Mouse (Mus musculus): Measurements from ENCODE around the gene Sort1. TPM values are rescaled to one million over a fixed set of nuclear protein-coding genes. Genes with fewer than 3 reads are reported as not detected.

Gene Sort1
- polyA plus RNA-seq, 1 experiment from 2014 or later = 15.9 TPM

GRCm38 (mm10) chr3:108348376-108348775 is 64.5 kb downstream of the Sort1 start:
- H3K27me3 ChIP-seq = no peaks in the 10 kb centered on the region
- no peak for ATAC-seq (ENCODE audit: low FRiP score)
- no peaks in the 10 kb centered on the region for H3K9me3 ChIP-seq
- no peak overlapping the region for H3K9ac ChIP-seq
- H3K4me3 ChIP-seq = no peak overlapping the region
- H3K27ac ChIP-seq = no peak overlapping the region
- no peaks in the 10 kb centered on the region for H3K4me1 ChIP-seq (replicated peaks)
- WGBS = 82% methylated on average over 9 of the region's 9 CpGs
- H3K4me2 ChIP-seq = no peak overlapping the region
- peaks cover 85% of the 10 kb centered on the region for H3K36me3 ChIP-seq

GRCm38 (mm10) chr3:108355245-108355644 is 71.4 kb downstream of the Sort1 start:
- Histone ChIP-seq H3K4me2 (no peak overlapping the region), H3K4me1 (replicated peaks) (peaks cover 6% of the 10 kb centered on the region), H3K9me3 (no peaks in the 10 kb centered on the region), H3K27ac (no peak overlapping the region), H3K36me3 (peaks cover 86% of the 10 kb centered on the region), H3K4me3 (no peak overlapping the region), H3K27me3 (no peaks in the 10 kb centered on the region), H3K9ac (no peak overlapping the region)
- no peak for ATAC-seq (ENCODE audit: low FRiP score)
- 93% methylated on average over 3 of the region's 3 CpGs for WGBS

- Histone ChIP-seq H3K9ac (no peak overlapping the region), H3K9me3 (no peaks in the 10 kb centered on the region), H3K4me2 (no peak overlapping the region), H3K4me3 (no peak overlapping the region), H3K4me1 (replicated peaks) (peaks cover 15% of the 10 kb centered on the region), H3K36me3 (peaks cover 71% of the 10 kb centered on the region), H3K27ac (no peak overlapping the region), H3K27me3 (no peaks in the 10 kb centered on the region)
- 93% methylated on average over 10 of the region's 10 CpGs for WGBS
- no peak for ATAC-seq (ENCODE audit: low FRiP score)
Measured at GRCm38 (mm10) chr3:108357051-108357450, 73.2 kb downstream of the Sort1 start.

GRCm38 (mm10) chr3:108358445-108358844 is 74.6 kb downstream of the Sort1 start:
- H3K27ac ChIP-seq = no peak overlapping the region
- no peak for ATAC-seq (ENCODE audit: low FRiP score)
- peaks cover 61% of the 10 kb centered on the region for H3K36me3 ChIP-seq
- no peak overlapping the region for H3K9ac ChIP-seq
- H3K4me3 ChIP-seq = no peak overlapping the region
- peaks cover 16% of the 10 kb centered on the region for H3K4me1 ChIP-seq (replicated peaks)
- H3K27me3 ChIP-seq = no peaks in the 10 kb centered on the region
- no peaks in the 10 kb centered on the region for H3K9me3 ChIP-seq
- H3K4me2 ChIP-seq = no peak overlapping the region
- 81% methylated on average over 6 of the region's 6 CpGs for WGBS

- H3K4me1 ChIP-seq (replicated peaks) = peaks cover 27% of the 10 kb centered on the region
- peak overlapping the region; percentile 44; the same call in 1 of the 2 replicates for H3K27ac ChIP-seq
- H3K9me3 ChIP-seq = no peaks in the 10 kb centered on the region
- H3K27me3 ChIP-seq = no peaks in the 10 kb centered on the region
- no peak overlapping the region for H3K4me2 ChIP-seq
- WGBS = 6% methylated on average over 7 of the region's 7 CpGs
- ATAC-seq (ENCODE audit: low FRiP score) = peak; percentile 19; the same call in 1 of the 2 replicates
- H3K4me3 ChIP-seq = no peak overlapping the region
- peaks cover 37% of the 10 kb centered on the region for H3K36me3 ChIP-seq
- 0 out of 2 replicates have a peak overlapping the region, but pooled peaks have one; percentile 35 for H3K9ac ChIP-seq
Measured at GRCm38 (mm10) chr3:108360894-108361293, 77.0 kb downstream of the Sort1 start.

GRCm38 (mm10) chr3:108363626-108364025 is 79.7 kb downstream of the Sort1 start:
- Histone ChIP-seq H3K9me3 (no peaks in the 10 kb centered on the region), H3K4me2 (no peak overlapping the region), H3K4me3 (no peak overlapping the region), H3K4me1 (replicated peaks) (peaks cover 34% of the 10 kb centered on the region), H3K9ac (no peak overlapping the region), H3K36me3 (peaks cover 9% of the 10 kb centered on the region), H3K27me3 (no peaks in the 10 kb centered on the region), H3K27ac (0 out of 2 replicates have a peak overlapping the region, but pooled peaks have one; percentile 5)
- 67% methylated on average over 3 of the region's 3 CpGs for WGBS
- no peak for ATAC-seq (ENCODE audit: low FRiP score)

- H3K9me3 ChIP-seq = no peaks in the 10 kb centered on the region
- H3K4me2 ChIP-seq = no peak within 1 kb of the TSS
- peaks cover 7% of the 10 kb centered on the region for H3K36me3 ChIP-seq
- H3K27me3 ChIP-seq = no peaks in the 10 kb centered on the region
- peaks cover 34% of the 10 kb centered on the region for H3K4me1 ChIP-seq (replicated peaks)
- H3K4me3 ChIP-seq = no peak within 1 kb of the TSS
- ATAC-seq (ENCODE audit: low FRiP score) = no peak
- 0 out of 2 replicates have a peak within 1 kb of the TSS, but pooled peaks have one; percentile 5 for H3K27ac ChIP-seq
- peak within 1 kb of the TSS; percentile 51 for H3K9ac ChIP-seq
- WGBS = 72% methylated on average over 9 of the region's 9 CpGs
Measured at GRCm38 (mm10) chr3:108364270-108364995, 80.6 kb downstream of the Sort1 start, which contains the start of gene Mybphl. Gene Mybphl, plus strand, starts transcription at chr3:108364911.

- Histone ChIP-seq H3K27me3 (no peaks in the 10 kb centered on the region), H3K4me1 (replicated peaks) (peaks cover 18% of the 10 kb centered on the region), H3K36me3 (no peaks in the 10 kb centered on the region), H3K4me2 (peak overlapping the region; percentile 29; the same call in 1 of the 2 replicates), H3K9ac (no peak overlapping the region), H3K9me3 (no peaks in the 10 kb centered on the region), H3K4me3 (0 out of 2 replicates have a peak overlapping the region, but pooled peaks have one; percentile 14), H3K27ac (no peak overlapping the region; the same call in 1 of the 2 replicates)
- ATAC-seq (ENCODE audit: low FRiP score) = peak; percentile 50; the same call in 1 of the 2 replicates
- WGBS = 59% methylated on average over 9 of the region's 9 CpGs
Measured at GRCm38 (mm10) chr3:108367173-108367572, 83.3 kb downstream of the Sort1 start.

GRCm38 (mm10) chr3:108367828-108368227 is 83.9 kb downstream of the Sort1 start:
- Histone ChIP-seq H3K27ac (no peak overlapping the region), H3K4me3 (no peak overlapping the region), H3K36me3 (no peaks in the 10 kb centered on the region), H3K9me3 (no peaks in the 10 kb centered on the region), H3K27me3 (no peaks in the 10 kb centered on the region), H3K4me2 (0 out of 2 replicates have a peak overlapping the region, but pooled peaks have one; percentile 29), H3K9ac (no peak overlapping the region), H3K4me1 (replicated peaks) (peaks cover 18% of the 10 kb centered on the region)
- 87% methylated on average over 3 of the region's 3 CpGs for WGBS
- ATAC-seq (ENCODE audit: low FRiP score) = no peak

GRCm38 (mm10) chr3:108368721-108369120 is 84.8 kb downstream of the Sort1 start:
- Histone ChIP-seq H3K4me1 (replicated peaks) (peaks cover 15% of the 10 kb centered on the region), H3K9ac (no peak overlapping the region), H3K4me3 (no peak overlapping the region), H3K36me3 (no peaks in the 10 kb centered on the region), H3K9me3 (no peaks in the 10 kb centered on the region), H3K27me3 (no peaks in the 10 kb centered on the region), H3K27ac (no peak overlapping the region), H3K4me2 (no peak overlapping the region)
- WGBS = 83% methylated on average over 5 of the region's 5 CpGs
- ATAC-seq (ENCODE audit: low FRiP score) = no peak

- H3K4me3 ChIP-seq = no peak overlapping the region
- no peaks in the 10 kb centered on the region for H3K36me3 ChIP-seq
- no peak overlapping the region for H3K4me2 ChIP-seq
- H3K4me1 ChIP-seq (replicated peaks) = peaks cover 4% of the 10 kb centered on the region; the same call in 1 of the 2 replicates
- 65% methylated on average over 3 of the region's 3 CpGs for WGBS
- no peaks in the 10 kb centered on the region for H3K27me3 ChIP-seq
- no peak for ATAC-seq (ENCODE audit: low FRiP score)
- H3K9me3 ChIP-seq = no peaks in the 10 kb centered on the region
- H3K9ac ChIP-seq = no peak overlapping the region
- H3K27ac ChIP-seq = no peak overlapping the region
Measured at GRCm38 (mm10) chr3:108372274-108372673, 88.4 kb downstream of the Sort1 start.

- ATAC-seq (ENCODE audit: low FRiP score) = no peak
Measured at GRCm38 (mm10) chr3:108372691-108373090, 88.8 kb downstream of the Sort1 start.

More at GRCm38 (mm10) chr3:108372691-108373090, 88.8 kb downstream of the Sort1 start:
- Histone ChIP-seq H3K4me2 (no peak overlapping the region), H3K9me3 (no peaks in the 10 kb centered on the region), H3K4me3 (no peak overlapping the region), H3K27ac (no peak overlapping the region), H3K9ac (no peak overlapping the region), H3K36me3 (no peaks in the 10 kb centered on the region), H3K27me3 (no peaks in the 10 kb centered on the region), H3K4me1 (replicated peaks) (peaks cover 1% of the 10 kb centered on the region; the same call in 1 of the 2 replicates)
- 91% methylated on average over 3 of the region's 3 CpGs for WGBS

Measured in hindbrain, embryonic 13.5 days (tissue).